Mouse (Mus musculus): ENCODE measurements at regions not wholly inside any gene's neighbourhood (a gene's known extent, or its start where the extent isn't known, plus 50 kb on each side); places are given as distances from the start of the nearest gene placed in this dataset.

DNA sequence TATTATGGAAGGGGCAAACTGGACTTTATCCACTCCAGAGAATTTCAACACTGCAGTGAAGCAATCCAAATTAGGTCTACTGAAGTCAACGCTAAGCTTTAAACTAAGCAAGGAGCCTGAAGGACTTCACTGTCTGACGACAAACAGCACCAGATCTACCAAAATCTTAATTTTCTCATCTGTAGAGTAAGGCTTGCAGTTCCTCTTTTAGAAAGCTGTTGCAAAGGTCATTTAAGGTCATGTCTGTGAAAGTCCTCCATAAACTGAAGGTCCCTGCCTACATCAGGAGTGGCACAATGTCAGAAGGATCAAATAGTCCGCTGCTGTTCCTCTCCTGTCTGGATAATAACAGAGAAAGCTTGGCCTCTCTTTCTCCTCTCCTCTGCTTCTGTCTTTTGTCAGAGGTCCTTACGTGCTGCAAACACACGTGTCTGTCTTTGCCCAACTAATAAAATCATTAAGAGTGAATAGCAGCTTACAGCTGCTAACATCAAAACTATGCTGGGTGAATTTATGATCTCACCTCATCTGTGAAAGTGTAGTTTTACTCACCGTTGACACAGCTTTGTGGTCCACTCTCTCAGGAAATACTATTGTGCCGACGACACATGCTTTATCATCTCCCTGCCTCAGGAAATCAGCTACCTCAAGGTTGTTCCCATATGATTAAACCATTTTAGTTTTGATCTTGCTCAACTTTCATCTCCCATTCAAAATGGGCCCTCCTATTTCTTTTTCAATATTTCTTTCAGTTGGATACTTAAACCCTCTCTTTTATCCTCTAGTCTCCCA, 117.9 kb upstream of the Tas2r134 start:
- no peak overlapping the region for H3K9ac ChIP-seq (ENCODE audit: low read depth, low read length)
- H3K79me2 ChIP-seq (replicated peaks; ENCODE audit: control insufficient read depth, insufficient read depth, low read length): no peaks in the 10 kb centered on the region
- H3K27me3 ChIP-seq (ENCODE audit: control insufficient read depth, insufficient read depth, low read length): no peaks in the 10 kb centered on the region
- TF ChIP-seq EP300 (IDR thresholded peaks at IDR 0.05; ENCODE audit: insufficient read depth, low read depth, low read length): no peak
- TF ChIP-seq CTCF (IDR thresholded peaks at IDR 0.05): no peak
- TF ChIP-seq POLR2A (IDR thresholded peaks at IDR 0.05; ENCODE audit: insufficient read depth, low read depth, low read length): no peak
- intact Hi-C loops (cut with DNase I): loop anchor here (5.0 kb wide), 1 partner anchor 33 kb away; no protein-coding TSS in a partner anchor
- DNase-seq: no peak
- 56% methylated on average over 8 of the region's 8 CpGs for WGBS
- no peak overlapping the region for H3K27ac ChIP-seq
- H3K36me3 ChIP-seq (ENCODE audit: control insufficient read depth, insufficient read depth, low read length): no peaks in the 10 kb centered on the region
- H3K4me3 ChIP-seq: no peak overlapping the region
- H3K4me1 ChIP-seq (ENCODE audit: control insufficient read depth, insufficient read depth, low read length): no peaks in the 10 kb centered on the region

DNA sequence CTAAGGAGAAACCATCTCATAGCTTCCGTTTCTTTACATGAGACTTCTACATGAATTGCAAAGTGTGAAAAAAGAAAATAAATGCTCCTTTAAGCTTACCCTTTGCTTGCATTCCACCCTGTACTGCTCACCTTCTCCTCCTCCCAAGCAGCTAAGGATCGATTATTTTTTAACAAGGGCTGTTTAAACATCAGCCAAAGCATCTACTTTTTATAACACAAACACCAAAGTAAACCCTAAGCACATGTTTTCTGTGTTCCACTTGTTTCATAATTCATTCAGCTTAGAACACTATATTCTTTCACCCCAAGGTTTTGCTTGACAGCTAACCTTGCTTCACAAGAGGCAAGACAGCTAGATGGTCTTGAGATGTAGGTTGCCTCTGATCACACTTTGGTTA, 129.4 kb upstream of the Tas2r134 start:
- H3K9ac ChIP-seq (ENCODE audit: low read depth, low read length): no peak overlapping the region
- intact Hi-C loops (cut with DNase I): no loop called here
- 87% methylated on average over 2 of the region's 2 CpGs for WGBS
- no peak overlapping the region for H3K4me3 ChIP-seq
- no peaks in the 10 kb centered on the region for H3K79me2 ChIP-seq (replicated peaks; ENCODE audit: control insufficient read depth, insufficient read depth, low read length)
- H3K36me3 ChIP-seq (ENCODE audit: control insufficient read depth, insufficient read depth, low read length): no peaks in the 10 kb centered on the region
- no peaks in the 10 kb centered on the region for H3K4me1 ChIP-seq (ENCODE audit: control insufficient read depth, insufficient read depth, low read length)
- no peak overlapping the region for H3K27ac ChIP-seq
- no peak for DNase-seq
- TF ChIP-seq EP300 (IDR thresholded peaks at IDR 0.05; ENCODE audit: insufficient read depth, low read depth, low read length) (no peak), CTCF (IDR thresholded peaks at IDR 0.05) (no peak), POLR2A (IDR thresholded peaks at IDR 0.05; ENCODE audit: insufficient read depth, low read depth, low read length) (no peak)
- H3K27me3 ChIP-seq (ENCODE audit: control insufficient read depth, insufficient read depth, low read length): no peaks in the 10 kb centered on the region

GRCm38 (mm10) chr2:51473753-51474152, 153.6 kb upstream of the Tas2r134 start:
- TF ChIP-seq EP300 (IDR thresholded peaks at IDR 0.05; ENCODE audit: insufficient read depth, low read depth, low read length) (no peak), CTCF (IDR thresholded peaks at IDR 0.05) (no peak), POLR2A (IDR thresholded peaks at IDR 0.05; ENCODE audit: insufficient read depth, low read depth, low read length) (no peak)
- H3K27ac ChIP-seq: no peak overlapping the region
- DNase-seq: no peak
- no peaks in the 10 kb centered on the region for H3K27me3 ChIP-seq (ENCODE audit: control insufficient read depth, insufficient read depth, low read length)
- H3K36me3 ChIP-seq (ENCODE audit: control insufficient read depth, insufficient read depth, low read length): no peaks in the 10 kb centered on the region
- 73% methylated on average over 2 of the region's 2 CpGs for WGBS
- intact Hi-C loops (cut with DNase I): no loop called here
- H3K4me1 ChIP-seq (ENCODE audit: control insufficient read depth, insufficient read depth, low read length): no peaks in the 10 kb centered on the region
- H3K9ac ChIP-seq (ENCODE audit: low read depth, low read length): no peak overlapping the region
- no peaks in the 10 kb centered on the region for H3K79me2 ChIP-seq (replicated peaks; ENCODE audit: control insufficient read depth, insufficient read depth, low read length)
- H3K4me3 ChIP-seq: no peak overlapping the region

GRCm38 (mm10) chr2:51467027-51467694, 160.2 kb upstream of the Tas2r134 start:
- Histone ChIP-seq H3K27ac (no peak overlapping the region; the same call in 1 of the 2 replicates), H3K79me2 (replicated peaks; ENCODE audit: control insufficient read depth, insufficient read depth, low read length) (no peaks in the 10 kb centered on the region), H3K27me3 (ENCODE audit: control insufficient read depth, insufficient read depth, low read length) (no peaks in the 10 kb centered on the region), H3K36me3 (ENCODE audit: control insufficient read depth, insufficient read depth, low read length) (no peaks in the 10 kb centered on the region), H3K9ac (ENCODE audit: low read depth, low read length) (no peak overlapping the region), H3K4me3 (no peak overlapping the region), H3K4me1 (ENCODE audit: control insufficient read depth, insufficient read depth, low read length) (peaks cover 3% of the 10 kb centered on the region; the same call in 1 of the 2 replicates)
- TF ChIP-seq POLR2A (IDR thresholded peaks at IDR 0.05; ENCODE audit: insufficient read depth, low read depth, low read length) (no peak), CTCF (IDR thresholded peaks at IDR 0.05) (no peak), EP300 (IDR thresholded peaks at IDR 0.05; ENCODE audit: insufficient read depth, low read depth, low read length) (no peak)
- WGBS: 39% methylated on average over 7 of the region's 7 CpGs
- peak in 1 of 2 experiments; percentile 10 for DNase-seq
- intact Hi-C loops (cut with DNase I): no loop called here

DNA sequence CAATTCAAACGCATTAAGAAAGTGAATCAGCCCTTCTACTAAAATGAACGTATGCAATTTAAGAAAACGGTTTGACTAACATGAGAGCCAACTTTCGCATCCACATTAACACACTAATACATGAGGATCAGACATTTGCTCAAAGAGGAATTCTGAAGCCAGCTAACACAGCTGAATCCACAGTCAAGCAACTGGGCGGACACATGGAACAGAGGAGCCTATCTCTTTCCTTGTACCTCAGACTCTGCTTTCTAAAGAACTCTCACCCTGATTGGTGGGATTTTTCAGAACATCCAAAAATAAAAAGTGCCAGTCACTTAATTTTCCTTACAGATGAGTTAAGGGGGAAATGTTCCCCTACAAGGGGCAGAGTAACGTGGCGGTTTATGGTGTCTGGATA, 161.3 kb upstream of the Tas2r134 start:
- TF ChIP-seq CTCF (IDR thresholded peaks at IDR 0.05): no peak
- no peak for TF ChIP-seq POLR2A (IDR thresholded peaks at IDR 0.05; ENCODE audit: insufficient read depth, low read depth, low read length)
- TF ChIP-seq EP300 (IDR thresholded peaks at IDR 0.05; ENCODE audit: insufficient read depth, low read depth, low read length): no peak
- 92% methylated on average over 7 of the region's 7 CpGs for WGBS

GRCm38 (mm10) chr2:51465576-51465975, 161.7 kb upstream of the Tas2r134 start:
- no peaks in the 10 kb centered on the region for H3K36me3 ChIP-seq (ENCODE audit: control insufficient read depth, insufficient read depth, low read length)
- no peaks in the 10 kb centered on the region for H3K79me2 ChIP-seq (replicated peaks; ENCODE audit: control insufficient read depth, insufficient read depth, low read length)
- peaks cover 3% of the 10 kb centered on the region; the same call in 1 of the 2 replicates for H3K4me1 ChIP-seq (ENCODE audit: control insufficient read depth, insufficient read depth, low read length)
- WGBS: 63% methylated on average over 7 of the region's 7 CpGs
- no peak overlapping the region for H3K4me3 ChIP-seq
- intact Hi-C loops (cut with DNase I): no loop called here
- H3K27me3 ChIP-seq (ENCODE audit: control insufficient read depth, insufficient read depth, low read length): no peaks in the 10 kb centered on the region
- H3K9ac ChIP-seq (ENCODE audit: low read depth, low read length): no peak overlapping the region
- TF ChIP-seq CTCF (IDR thresholded peaks at IDR 0.05) (no peak), POLR2A (IDR thresholded peaks at IDR 0.05; ENCODE audit: insufficient read depth, low read depth, low read length) (no peak), EP300 (IDR thresholded peaks at IDR 0.05; ENCODE audit: insufficient read depth, low read depth, low read length) (no peak)
- H3K27ac ChIP-seq: no peak overlapping the region
- no peak for DNase-seq

More for the DNA sequence above, 161.3 kb upstream of the Tas2r134 start:
- Histone ChIP-seq H3K36me3 (ENCODE audit: control insufficient read depth, insufficient read depth, low read length) (no peaks in the 10 kb centered on the region), H3K79me2 (replicated peaks; ENCODE audit: control insufficient read depth, insufficient read depth, low read length) (no peaks in the 10 kb centered on the region), H3K4me1 (ENCODE audit: control insufficient read depth, insufficient read depth, low read length) (peaks cover 3% of the 10 kb centered on the region; the same call in 1 of the 2 replicates), H3K4me3 (no peak overlapping the region), H3K9ac (ENCODE audit: low read depth, low read length) (no peak overlapping the region), H3K27ac (no peak overlapping the region), H3K27me3 (ENCODE audit: control insufficient read depth, insufficient read depth, low read length) (no peaks in the 10 kb centered on the region)
- intact Hi-C loops (cut with DNase I): no loop called here
- no peak for DNase-seq

All from heart, adult 2 months (tissue).